Mouse (Mus musculus): Measurements from ENCODE around the gene Ptpre. TPM values are rescaled to one million over a fixed set of nuclear protein-coding genes. Genes with fewer than 3 reads are reported as not detected.

Ptpre gene
- polyA plus RNA-seq, 1 experiment from 2014 or later = 1.7 TPM

GRCm38 (mm10) chr7:135526574-135527152 lies 10.6 kb upstream of the Ptpre start:
- Histone ChIP-seq H3K27me3 (ENCODE audit: control insufficient read depth, insufficient read depth, low read length) (no peaks in the 10 kb centered on the region), H3K4me1 (ENCODE audit: control insufficient read depth, insufficient read depth, low read length) (no peaks in the 10 kb centered on the region), H3K9me3 (replicated peaks; ENCODE audit: control insufficient read depth, low read length) (no peaks in the 10 kb centered on the region), H3K27ac (ENCODE audit: low read depth, low read length) (no peak overlapping the region), H3K9ac (ENCODE audit: low read depth, low read length) (no peak overlapping the region), H3K4me2 (no peak overlapping the region), H3K36me3 (ENCODE audit: control insufficient read depth, insufficient read depth, low read length) (no peaks in the 10 kb centered on the region), H3K4me3 (ENCODE audit: low read depth, low read length) (no peak overlapping the region)
- 75% methylated on average over 3 of the region's 3 CpGs for WGBS (ENCODE audit: insufficient replicate concordance)
- no peak for ATAC-seq (replicated peaks; ENCODE audit: insufficient number of reproducible peaks, low FRiP score, low TSS enrichment)

GRCm38 (mm10) chr7:135527169-135527568 lies 10.1 kb upstream of the Ptpre start:
- Histone ChIP-seq H3K4me2 (no peak overlapping the region), H3K4me1 (ENCODE audit: control insufficient read depth, insufficient read depth, low read length) (no peaks in the 10 kb centered on the region), H3K9ac (ENCODE audit: low read depth, low read length) (no peak overlapping the region), H3K9me3 (replicated peaks; ENCODE audit: control insufficient read depth, low read length) (no peaks in the 10 kb centered on the region), H3K27ac (ENCODE audit: low read depth, low read length) (no peak overlapping the region), H3K36me3 (ENCODE audit: control insufficient read depth, insufficient read depth, low read length) (no peaks in the 10 kb centered on the region), H3K27me3 (ENCODE audit: control insufficient read depth, insufficient read depth, low read length) (no peaks in the 10 kb centered on the region), H3K4me3 (ENCODE audit: low read depth, low read length) (no peak overlapping the region)
- 17% methylated on average over 3 of the region's 3 CpGs for WGBS (ENCODE audit: insufficient replicate concordance)
- ATAC-seq (replicated peaks; ENCODE audit: insufficient number of reproducible peaks, low FRiP score, low TSS enrichment) = no peak

GRCm38 (mm10) chr7:135528515-135528914 lies 8.8 kb upstream of the Ptpre start, which contains the start of gene Clrn3:
Gene Clrn3, minus strand, starts transcription at chr7:135528654.
- no peaks in the 10 kb centered on the region for H3K4me1 ChIP-seq (ENCODE audit: control insufficient read depth, insufficient read depth, low read length)
- H3K4me2 ChIP-seq = no peak within 1 kb of the TSS
- no peak within 1 kb of the TSS for H3K9ac ChIP-seq (ENCODE audit: low read depth, low read length)
- WGBS (ENCODE audit: insufficient replicate concordance) = 80% methylated on average over 7 of the region's 7 CpGs
- no peak within 1 kb of the TSS for H3K27ac ChIP-seq (ENCODE audit: low read depth, low read length)
- no peaks in the 10 kb centered on the region for H3K9me3 ChIP-seq (replicated peaks; ENCODE audit: control insufficient read depth, low read length)
- no peaks in the 10 kb centered on the region for H3K36me3 ChIP-seq (ENCODE audit: control insufficient read depth, insufficient read depth, low read length)
- no peak within 1 kb of the TSS for H3K4me3 ChIP-seq (ENCODE audit: low read depth, low read length)
- no peak for ATAC-seq (replicated peaks; ENCODE audit: insufficient number of reproducible peaks, low FRiP score, low TSS enrichment)
- H3K27me3 ChIP-seq (ENCODE audit: control insufficient read depth, insufficient read depth, low read length) = no peaks in the 10 kb centered on the region

GRCm38 (mm10) chr7:135529068-135529467 lies 8.2 kb upstream of the Ptpre start:
- H3K9me3 ChIP-seq (replicated peaks; ENCODE audit: control insufficient read depth, low read length) = no peaks in the 10 kb centered on the region
- WGBS (ENCODE audit: insufficient replicate concordance) = 82% methylated on average over 2 of the region's 2 CpGs
- no peak overlapping the region for H3K4me2 ChIP-seq
- H3K27me3 ChIP-seq (ENCODE audit: control insufficient read depth, insufficient read depth, low read length) = no peaks in the 10 kb centered on the region
- no peak overlapping the region for H3K9ac ChIP-seq (ENCODE audit: low read depth, low read length)
- H3K27ac ChIP-seq (ENCODE audit: low read depth, low read length) = no peak overlapping the region
- H3K4me1 ChIP-seq (ENCODE audit: control insufficient read depth, insufficient read depth, low read length) = no peaks in the 10 kb centered on the region
- H3K4me3 ChIP-seq (ENCODE audit: low read depth, low read length) = no peak overlapping the region
- no peak for ATAC-seq (replicated peaks; ENCODE audit: insufficient number of reproducible peaks, low FRiP score, low TSS enrichment)
- H3K36me3 ChIP-seq (ENCODE audit: control insufficient read depth, insufficient read depth, low read length) = no peaks in the 10 kb centered on the region

- Histone ChIP-seq H3K36me3 (ENCODE audit: control insufficient read depth, insufficient read depth, low read length) (no peaks in the 10 kb centered on the region), H3K9me3 (replicated peaks; ENCODE audit: control insufficient read depth, low read length) (no peaks in the 10 kb centered on the region), H3K27me3 (ENCODE audit: control insufficient read depth, insufficient read depth, low read length) (peaks cover 21% of the 10 kb centered on the region), H3K27ac (ENCODE audit: low read depth, low read length) (no peak overlapping the region), H3K9ac (ENCODE audit: low read depth, low read length) (no peak overlapping the region), H3K4me1 (ENCODE audit: control insufficient read depth, insufficient read depth, low read length) (0 out of 2 replicates have a peak, but pooled peaks cover 3% of the 10 kb centered on the region), H3K4me3 (ENCODE audit: low read depth, low read length) (no peak overlapping the region), H3K4me2 (no peak overlapping the region)
- no peak for ATAC-seq (replicated peaks; ENCODE audit: insufficient number of reproducible peaks, low FRiP score, low TSS enrichment)
- 53% methylated on average over 2 of the region's 2 CpGs for WGBS (ENCODE audit: insufficient replicate concordance)
Measured at GRCm38 (mm10) chr7:135534548-135535189, 2.6 kb upstream of the Ptpre start.

GRCm38 (mm10) chr7:135535908-135536307 lies 1.4 kb upstream of the Ptpre start:
- Histone ChIP-seq H3K9ac (ENCODE audit: low read depth, low read length) (no peak overlapping the region), H3K9me3 (replicated peaks; ENCODE audit: control insufficient read depth, low read length) (no peaks in the 10 kb centered on the region), H3K4me3 (ENCODE audit: low read depth, low read length) (no peak overlapping the region), H3K4me2 (no peak overlapping the region), H3K4me1 (ENCODE audit: control insufficient read depth, insufficient read depth, low read length) (0 out of 2 replicates have a peak, but pooled peaks cover 3% of the 10 kb centered on the region), H3K36me3 (ENCODE audit: control insufficient read depth, insufficient read depth, low read length) (no peaks in the 10 kb centered on the region), H3K27me3 (ENCODE audit: control insufficient read depth, insufficient read depth, low read length) (peaks cover 31% of the 10 kb centered on the region), H3K27ac (ENCODE audit: low read depth, low read length) (no peak overlapping the region)
- no peak for ATAC-seq (replicated peaks; ENCODE audit: insufficient number of reproducible peaks, low FRiP score, low TSS enrichment)
- 65% methylated on average over 3 of the region's 3 CpGs for WGBS (ENCODE audit: insufficient replicate concordance)

GRCm38 (mm10) chr7:135537948-135538741 lies 864 bp downstream of the Ptpre start:
- peak; percentile 46; the same call in 1 of the 2 replicates for ATAC-seq (replicated peaks; ENCODE audit: insufficient number of reproducible peaks, low FRiP score, low TSS enrichment)
- Histone ChIP-seq H3K4me1 (ENCODE audit: control insufficient read depth, insufficient read depth, low read length) (0 out of 2 replicates have a peak, but pooled peaks cover 3% of the 10 kb centered on the region), H3K27ac (ENCODE audit: low read depth, low read length) (no peak overlapping the region), H3K27me3 (ENCODE audit: control insufficient read depth, insufficient read depth, low read length) (peaks cover 34% of the 10 kb centered on the region), H3K9ac (ENCODE audit: low read depth, low read length) (peak overlapping the region; percentile 70; the same call in 1 of the 2 replicates), H3K36me3 (ENCODE audit: control insufficient read depth, insufficient read depth, low read length) (no peaks in the 10 kb centered on the region), H3K9me3 (replicated peaks; ENCODE audit: control insufficient read depth, low read length) (no peaks in the 10 kb centered on the region), H3K4me2 (peak overlapping the region; percentile 95), H3K4me3 (ENCODE audit: low read depth, low read length) (peak overlapping the region; percentile 63)
- WGBS (ENCODE audit: insufficient replicate concordance) = 1% methylated on average over 68 of the region's 71 CpGs

- Histone ChIP-seq H3K27me3 (ENCODE audit: control insufficient read depth, insufficient read depth, low read length) (peaks cover 34% of the 10 kb centered on the region), H3K4me2 (no peak overlapping the region), H3K27ac (ENCODE audit: low read depth, low read length) (no peak overlapping the region), H3K4me1 (ENCODE audit: control insufficient read depth, insufficient read depth, low read length) (0 out of 2 replicates have a peak, but pooled peaks cover 3% of the 10 kb centered on the region), H3K36me3 (ENCODE audit: control insufficient read depth, insufficient read depth, low read length) (no peaks in the 10 kb centered on the region), H3K9ac (ENCODE audit: low read depth, low read length) (no peak overlapping the region), H3K9me3 (replicated peaks; ENCODE audit: control insufficient read depth, low read length) (no peaks in the 10 kb centered on the region), H3K4me3 (ENCODE audit: low read depth, low read length) (no peak overlapping the region)
- 57% methylated on average over 2 of the region's 2 CpGs for WGBS (ENCODE audit: insufficient replicate concordance)
- no peak for ATAC-seq (replicated peaks; ENCODE audit: insufficient number of reproducible peaks, low FRiP score, low TSS enrichment)
Measured at GRCm38 (mm10) chr7:135539429-135539828, 2.1 kb downstream of the Ptpre start.
